Mouse (Mus musculus) thymus, postnatal 25 days (tissue): ENCODE measurements around the gene Adgrg6.

Experiments
- DNase-seq: peaks from one replicate; pipeline ENCODE4 v3.0.0; 2022

Adgrg6 gene

DNA sequence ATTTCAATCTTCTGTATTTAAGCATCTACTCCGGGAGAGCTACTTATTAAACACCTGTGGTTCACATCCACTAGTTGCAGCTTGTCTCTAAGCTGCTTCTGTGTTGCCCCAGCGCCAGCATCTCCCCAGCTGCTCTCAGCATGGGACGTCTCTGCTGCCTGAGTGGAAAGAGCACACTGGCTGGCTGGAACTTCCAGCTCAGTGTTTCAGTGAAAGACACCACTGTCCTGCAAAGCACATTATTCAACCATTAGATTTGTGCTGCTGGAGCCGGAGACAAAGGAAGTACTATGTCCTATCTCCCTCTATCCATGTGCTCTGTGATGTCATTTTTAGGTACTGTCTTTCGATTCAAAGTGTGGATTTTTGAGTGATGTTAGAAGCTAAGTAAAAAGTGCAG lies 63.0 kb downstream of the Adgrg6 start:
- DNase-seq = no peak

DNA sequence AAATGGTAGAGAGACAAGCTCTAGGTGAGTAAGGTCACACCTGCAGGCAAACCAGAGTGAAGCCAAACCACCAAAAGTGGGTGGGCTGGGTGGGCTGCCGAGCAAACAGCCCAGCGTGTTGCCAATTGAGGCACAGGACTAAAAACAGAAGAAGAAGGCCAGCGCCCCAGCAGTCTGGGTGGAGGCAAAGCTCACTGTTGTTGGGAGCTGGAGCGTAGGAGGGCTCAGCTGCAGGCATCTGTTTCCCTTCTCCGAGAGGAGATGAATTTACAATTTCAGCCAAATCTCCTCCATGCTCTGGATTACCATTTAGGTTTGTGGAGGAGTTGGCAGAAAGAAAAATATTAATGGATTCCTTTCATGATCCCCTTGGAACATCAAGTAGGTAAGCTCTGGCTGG lies 64.5 kb downstream of the Adgrg6 start:
- DNase-seq = no peak

DNA sequence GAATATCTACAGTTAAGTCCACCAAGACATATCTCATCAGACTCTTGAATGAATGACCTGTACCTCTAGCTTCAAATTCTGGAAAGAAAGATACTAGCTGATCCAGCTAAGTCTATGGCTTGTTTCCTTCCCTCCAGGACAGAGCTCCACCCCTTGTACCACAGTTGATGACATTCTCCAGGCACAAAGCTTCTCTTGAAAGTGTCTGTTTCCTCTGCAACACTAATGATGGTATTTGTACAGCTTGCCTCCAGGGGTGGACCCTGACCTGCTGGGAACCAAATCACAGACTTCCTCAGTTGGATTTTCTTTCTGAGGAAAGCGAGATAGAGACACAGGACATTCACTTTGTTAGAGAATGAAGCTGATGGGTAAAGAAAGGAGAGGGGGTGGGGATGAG lies 69.1 kb downstream of the Adgrg6 start:
- DNase-seq = no peak

DNA sequence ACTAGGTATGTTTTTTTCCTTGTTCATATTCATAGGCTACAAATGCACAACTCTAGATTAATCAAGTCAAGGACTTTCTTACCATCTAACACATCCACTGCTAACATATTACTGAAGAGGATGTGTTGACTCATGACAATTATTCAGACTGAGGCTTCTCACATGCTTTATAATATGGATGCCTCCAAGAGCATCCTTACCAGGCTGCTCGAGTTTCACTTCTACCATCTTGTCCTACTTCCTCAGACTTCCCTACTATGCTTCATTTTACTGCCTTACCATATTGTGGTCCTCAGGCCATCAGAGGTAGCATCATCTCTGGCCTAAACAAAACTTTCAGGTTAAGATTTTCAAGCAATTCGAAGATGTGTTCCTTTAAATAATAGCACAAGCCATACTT lies 69.8 kb downstream of the Adgrg6 start:
- no peak for DNase-seq

DNA sequence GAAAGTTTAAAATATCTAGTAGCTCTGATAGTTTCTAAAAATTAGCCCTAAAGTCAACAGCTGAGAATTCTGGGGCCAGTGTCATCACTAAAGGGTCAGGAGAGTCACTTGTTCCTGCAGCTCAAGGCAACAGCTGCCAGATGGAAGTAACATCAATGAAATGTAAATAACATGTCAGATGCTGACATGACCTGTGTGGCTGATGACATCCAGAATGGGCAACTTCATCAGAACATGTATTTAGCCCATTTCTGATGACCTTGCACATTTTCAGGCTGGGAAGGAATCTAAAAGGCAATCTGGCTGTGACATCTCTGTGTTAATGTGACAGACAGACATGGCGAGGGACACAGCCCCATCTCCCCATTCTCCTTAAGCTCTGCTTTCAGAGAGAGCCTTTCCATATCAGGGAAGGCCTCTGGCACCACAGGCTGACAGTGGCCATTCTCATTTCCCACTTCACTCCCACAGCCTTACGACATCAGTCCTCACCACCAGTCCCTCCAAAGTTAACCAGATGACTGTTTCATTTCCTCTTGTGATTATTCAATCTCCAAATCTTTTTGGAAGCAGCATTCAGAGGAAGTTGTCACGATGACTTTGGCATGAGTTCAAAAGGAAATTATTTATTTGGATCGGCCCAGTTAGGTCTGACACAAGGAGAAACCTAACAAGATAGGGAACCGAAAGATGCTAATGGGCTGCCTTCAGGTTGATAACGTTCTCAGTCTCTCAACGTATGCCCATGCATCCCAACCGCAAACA lies 70.7 kb downstream of the Adgrg6 start:
- DNase-seq = no peak

DNA sequence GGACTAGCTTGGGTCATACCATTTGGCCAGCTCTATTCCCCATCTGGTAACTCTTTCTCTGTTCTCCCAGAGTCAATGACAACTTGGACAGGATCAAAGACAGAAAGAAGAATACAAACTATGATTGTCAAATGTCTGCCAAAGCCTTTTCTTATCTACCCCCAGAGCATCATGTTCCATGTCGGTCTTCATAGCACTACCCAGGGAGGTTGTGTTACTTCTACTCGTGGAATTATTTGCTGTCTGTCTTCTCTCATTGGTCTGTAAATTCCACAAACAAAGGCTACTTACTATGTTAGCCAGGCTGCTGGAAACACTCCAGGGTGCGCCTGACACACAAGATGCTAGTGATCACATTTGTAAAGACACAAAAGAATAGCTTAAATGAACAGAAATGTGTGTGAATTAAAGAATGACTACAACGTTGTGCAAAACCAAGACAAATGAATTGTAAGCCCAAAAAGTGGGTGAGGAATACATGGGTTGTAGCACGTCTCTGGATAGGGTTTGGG lies 74.4 kb downstream of the Adgrg6 start:
- no peak for DNase-seq

DNA sequence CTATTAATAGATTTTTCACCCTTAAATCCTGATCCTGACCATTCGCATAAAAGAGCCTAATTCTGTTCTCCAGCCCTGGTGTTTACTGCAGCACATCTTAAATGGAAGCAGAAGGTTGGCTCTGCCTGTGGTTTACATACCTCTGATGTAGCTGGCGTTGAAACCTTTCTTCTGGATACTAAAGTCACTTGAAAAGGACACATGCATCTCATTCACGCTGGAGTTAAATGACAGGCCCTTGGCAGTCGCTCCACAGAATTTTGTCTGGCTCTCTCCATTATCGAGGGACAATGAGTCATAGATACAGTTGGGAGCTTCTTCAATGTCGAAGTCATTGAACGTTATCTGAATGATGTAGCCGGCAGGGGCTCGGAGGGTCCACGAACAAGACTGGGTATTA lies 76.8 kb downstream of the Adgrg6 start:
- no peak for DNase-seq

DNA sequence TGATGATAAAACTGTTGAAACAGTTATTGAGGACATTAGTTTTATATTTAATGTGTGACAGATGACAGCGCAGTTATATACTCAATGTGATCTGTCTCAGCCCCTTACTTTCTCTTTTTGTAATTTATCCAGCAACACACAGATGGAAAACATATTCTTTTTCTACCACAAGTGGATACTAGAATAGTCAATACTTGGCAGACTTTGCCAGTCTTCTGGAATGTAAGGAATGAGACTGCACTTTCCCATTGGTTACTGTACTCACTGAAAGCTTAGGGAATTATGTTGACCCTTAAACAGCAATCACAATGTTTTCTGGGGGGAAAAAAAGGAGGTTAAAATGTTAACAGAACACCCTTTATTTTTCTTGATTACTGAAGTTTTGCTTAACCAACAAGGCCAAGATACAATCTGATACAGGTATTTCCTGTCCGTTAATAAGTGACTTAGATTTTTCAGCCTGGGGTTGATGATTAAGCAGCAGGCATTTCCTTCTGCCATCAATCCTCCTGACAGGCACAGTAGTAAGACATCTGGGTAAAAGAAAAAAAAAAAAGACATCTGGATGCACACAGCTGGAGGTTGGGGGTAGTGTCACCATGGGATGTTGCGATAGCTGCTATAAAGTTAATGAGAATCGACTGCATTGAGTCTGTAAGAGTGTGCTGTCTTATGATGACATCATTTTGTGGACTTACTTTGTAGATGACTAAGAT lies 81.5 kb downstream of the Adgrg6 start:
- no peak for DNase-seq

DNA sequence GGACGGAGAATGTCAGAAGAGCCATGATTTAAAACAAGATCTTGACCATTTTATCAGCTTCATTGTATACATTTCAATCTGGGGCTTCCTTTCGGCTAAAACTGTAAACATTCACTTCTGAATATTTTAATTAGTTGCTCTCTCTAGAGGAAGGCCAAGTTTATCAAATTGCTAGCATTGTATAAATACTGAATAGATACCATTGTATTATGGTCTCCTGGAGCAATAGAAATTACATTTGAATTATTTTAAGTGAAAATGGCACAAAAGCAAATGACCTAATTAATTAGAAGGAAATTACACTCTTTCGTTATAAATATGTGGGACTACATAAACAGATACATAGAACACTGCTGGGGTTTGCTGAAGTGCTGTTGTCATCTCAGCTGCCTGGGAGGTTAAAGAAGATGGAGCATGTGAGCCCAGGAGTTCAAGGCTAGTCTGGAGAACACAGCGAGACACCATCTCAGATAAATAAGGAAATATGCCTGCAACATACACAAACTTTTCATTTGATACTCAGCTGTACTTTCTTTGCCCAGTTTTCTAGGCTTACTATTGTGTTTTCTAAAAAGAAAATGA lies 84.4 kb downstream of the Adgrg6 start:
- no peak for DNase-seq

DNA sequence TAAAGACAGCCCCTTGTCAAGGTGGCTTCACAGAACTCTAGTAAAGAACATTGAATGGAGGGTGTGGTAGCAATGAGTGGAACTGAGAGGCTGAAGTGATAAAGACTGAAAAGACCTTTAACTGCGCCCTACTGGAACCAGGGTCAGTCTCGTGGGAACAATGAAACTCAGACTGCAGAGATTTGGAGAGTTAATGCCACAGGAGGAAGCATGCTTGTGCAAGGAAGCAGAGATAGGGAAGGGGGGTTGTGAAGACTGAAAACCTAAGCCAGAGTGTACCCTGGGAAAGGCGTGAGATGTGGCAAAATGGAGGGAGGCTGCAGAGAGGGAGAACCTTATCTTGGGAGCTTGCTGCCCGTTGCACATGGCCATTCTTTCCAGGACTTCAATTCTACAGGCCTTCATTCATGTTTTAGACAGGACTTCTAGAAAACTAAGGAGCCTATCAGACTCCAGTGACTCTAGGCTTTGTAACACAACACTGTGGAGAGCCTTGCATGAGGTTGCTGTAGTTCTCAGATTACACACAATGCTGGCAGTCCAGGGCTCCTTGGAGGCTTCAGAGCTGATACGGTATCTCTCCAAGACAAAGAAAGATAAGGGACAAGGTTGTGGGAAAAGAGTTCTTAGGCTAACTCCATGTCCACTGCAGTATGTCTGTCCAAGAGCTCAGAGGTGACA lies 85.1 kb downstream of the Adgrg6 start:
- DNase-seq = no peak

DNA sequence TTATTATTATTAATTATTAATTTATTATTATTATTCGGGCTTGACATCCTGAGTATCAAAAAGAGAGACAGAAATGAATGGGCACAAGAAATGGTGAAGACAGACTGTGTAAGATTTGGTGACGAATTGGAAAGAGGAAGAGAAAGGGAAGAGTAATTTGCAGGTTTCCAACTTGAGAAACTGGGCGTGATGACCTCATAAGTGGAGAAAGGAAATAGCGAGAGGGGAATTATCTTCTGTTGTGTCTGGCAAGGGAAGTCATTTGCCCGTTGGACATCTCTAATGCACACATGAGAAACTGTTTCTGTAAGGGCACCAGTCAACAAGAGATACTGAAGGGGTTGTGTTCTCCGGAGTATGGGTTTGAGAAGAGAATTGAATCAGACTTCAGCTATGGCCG lies 85.6 kb downstream of the Adgrg6 start:
- no peak for DNase-seq

DNA sequence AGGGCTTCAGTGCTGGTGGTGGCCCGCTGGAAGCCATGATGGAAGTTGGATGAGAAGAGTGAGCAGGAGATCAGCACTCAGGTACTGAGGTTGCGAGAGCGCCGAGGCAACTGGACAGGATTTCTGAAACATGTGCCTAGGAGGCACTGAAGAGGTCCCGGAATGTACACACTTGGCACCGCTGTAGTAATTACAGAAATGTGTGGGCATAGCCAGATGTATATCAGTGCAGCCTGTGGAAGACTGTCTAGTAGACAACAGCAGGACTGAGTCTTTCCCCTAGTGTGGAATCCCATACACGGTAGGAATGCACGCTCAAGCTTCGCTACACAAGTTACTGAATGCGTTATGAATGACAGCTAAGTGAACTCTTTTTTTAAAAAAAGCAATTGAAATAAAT lies 86.1 kb downstream of the Adgrg6 start:
- DNase-seq = no peak

DNA sequence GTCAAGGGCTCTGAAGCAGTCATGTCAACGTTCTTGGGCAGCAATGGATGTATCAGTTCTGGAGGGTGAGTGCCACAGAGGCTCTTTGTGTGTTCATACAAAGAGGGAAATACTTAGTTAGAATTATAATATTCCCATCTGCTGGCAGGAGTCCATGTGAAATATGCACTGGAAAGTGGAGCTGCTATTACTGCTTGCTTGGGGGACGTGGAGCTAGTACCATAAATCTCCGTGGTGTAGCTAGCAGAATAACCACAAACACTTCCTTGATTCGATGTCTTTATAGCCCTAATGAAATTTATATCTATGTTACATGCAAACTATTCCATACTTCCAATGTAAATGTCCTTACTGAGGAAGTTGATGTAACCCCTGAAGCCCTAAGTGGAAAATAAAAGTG lies 91.0 kb downstream of the Adgrg6 start:
- no peak for DNase-seq

DNA sequence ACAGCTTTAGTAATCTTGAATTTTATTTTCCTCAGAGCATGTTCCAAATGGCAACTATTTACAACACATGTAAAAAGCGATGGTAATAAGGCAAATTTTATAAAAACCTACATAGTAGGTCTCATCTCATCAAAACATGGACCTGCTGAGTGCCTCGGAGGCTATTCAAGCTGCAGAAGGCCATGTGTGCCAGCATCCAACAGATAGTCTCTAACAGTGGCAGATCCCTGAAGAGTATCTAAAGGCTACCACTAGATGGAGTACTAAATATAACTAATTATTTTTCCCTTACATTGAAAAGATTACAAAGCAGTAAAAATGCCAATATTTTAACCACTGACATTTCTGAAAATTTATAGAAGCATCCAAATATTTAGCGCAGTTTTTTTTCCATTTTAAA lies 93.6 kb downstream of the Adgrg6 start:
- DNase-seq = no peak

DNA sequence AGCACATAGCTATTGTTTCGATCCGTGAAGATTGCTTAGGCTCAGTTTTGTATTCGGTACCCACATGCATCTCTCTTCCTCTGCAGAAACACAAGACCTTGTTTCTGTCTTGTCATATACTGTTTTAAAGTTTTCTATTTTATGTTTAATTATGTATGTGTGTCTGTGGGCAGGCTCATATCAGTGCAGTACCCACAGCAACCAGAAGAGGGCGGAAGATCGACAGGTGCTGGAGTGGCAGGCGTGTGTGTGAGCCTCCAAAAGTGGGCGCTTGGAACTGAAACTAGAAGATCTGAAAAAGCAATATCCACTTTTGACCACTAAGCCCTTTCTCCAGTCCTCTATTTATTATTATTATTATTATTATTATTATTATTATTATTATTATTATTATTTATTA lies 95.4 kb downstream of the Adgrg6 start:
- peak; percentile 27 for DNase-seq

DNA sequence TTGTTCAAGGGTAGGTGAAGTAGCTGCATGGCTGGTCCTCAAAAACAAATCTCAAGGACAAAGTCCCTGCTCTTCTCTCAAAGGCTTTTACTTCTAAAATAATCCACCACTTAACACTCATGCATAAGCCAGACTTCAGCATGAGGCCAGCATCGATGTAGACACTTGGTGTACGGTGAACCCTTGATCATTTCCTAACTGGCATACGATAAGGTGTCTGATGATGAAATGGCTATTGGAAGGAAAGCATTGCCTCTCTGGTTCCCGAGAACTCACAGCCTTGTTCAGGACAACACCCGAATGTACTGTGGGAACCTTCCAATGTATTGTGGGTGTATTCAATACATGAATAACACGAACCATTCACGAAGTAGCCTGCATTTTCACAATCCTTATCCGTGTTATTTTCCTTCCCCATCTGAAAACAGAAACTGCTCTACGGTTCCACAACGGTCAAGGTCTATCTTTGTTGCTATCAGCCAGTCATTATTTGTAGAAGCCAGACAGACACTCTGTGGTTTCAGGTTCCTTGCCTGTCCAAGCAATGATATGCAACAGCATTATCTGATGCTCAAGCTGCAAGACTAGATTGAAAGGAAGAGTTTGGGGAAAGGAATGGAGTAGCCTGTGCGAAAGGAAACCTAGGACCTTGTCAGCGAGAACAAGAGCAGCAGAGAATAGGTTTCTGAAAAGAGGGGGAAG lies 99.7 kb downstream of the Adgrg6 start:
- DNase-seq = no peak

DNA sequence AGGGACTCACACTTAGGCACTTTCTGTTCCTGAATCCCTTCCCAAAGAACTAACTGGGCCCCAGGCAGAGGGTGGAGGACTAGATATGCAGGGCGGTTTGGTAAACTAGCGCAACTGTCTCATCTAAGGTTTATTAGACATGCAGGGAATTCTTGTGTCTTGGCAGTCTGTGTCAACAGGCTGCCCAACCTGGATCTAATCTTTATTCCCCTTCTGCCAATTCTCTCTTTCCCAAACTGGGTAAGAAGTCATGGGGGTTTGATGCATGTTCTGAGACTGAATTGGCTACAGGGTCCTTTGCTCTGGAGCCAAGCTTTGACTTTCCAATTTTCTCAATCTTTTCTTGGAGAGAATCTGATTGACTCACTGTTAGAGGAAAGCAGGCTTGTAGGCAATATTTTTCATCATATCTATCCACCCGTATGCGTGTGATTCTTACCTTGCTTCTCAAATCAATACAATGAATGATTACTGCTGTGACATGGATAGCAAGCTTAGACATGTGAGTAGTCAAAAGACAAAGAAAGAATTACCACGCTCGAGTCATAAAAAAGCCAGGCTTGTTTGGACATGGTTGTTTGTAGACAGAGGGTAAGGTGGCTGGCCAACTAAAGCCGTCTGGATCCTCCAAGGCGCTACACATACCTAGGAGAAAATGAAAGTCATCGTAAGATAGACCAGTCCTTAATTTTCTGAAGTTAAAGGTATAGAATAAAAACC lies 104.4 kb downstream of the Adgrg6 start:
- DNase-seq = no peak

DNA sequence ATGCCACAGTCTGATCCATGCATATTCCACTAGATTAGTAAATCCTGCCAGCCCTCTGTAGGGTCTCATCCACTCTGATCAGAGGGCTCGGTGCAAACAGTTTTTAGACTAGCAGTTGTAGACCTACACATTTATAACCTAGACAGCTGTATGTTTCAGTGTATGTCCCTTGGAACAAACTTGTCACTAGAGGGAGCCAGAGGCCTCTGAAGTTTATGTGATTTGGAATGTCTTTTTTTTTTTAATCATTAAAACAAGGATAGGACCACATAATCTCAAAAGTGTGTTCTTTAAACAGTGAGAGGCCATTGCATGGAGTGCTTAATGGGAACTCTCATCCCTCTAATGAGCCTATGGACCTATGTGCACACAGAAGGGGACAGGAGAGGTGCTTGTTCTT lies 141.4 kb downstream of the Adgrg6 start:
- DNase-seq = no peak

DNA sequence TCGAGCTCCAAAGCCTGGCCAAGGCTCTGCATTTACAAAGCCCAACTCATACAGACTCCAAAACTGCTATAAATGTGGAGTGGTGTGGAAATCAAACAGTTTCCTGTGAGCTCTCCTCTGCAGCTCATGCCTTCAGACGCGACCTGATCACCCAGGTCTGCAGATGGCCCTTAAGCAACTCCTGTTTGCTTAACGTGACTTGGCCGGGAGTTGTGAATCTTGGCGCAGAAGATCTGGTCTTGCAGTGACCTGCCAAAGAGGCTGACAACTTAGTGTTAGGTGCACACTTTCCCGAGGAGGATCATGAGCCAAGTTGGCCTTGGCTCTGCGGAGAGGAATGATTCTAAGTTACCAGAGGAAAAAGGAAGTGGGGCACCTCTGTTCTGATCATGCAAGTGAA lies 143.7 kb downstream of the Adgrg6 start:
- DNase-seq = no peak

DNA sequence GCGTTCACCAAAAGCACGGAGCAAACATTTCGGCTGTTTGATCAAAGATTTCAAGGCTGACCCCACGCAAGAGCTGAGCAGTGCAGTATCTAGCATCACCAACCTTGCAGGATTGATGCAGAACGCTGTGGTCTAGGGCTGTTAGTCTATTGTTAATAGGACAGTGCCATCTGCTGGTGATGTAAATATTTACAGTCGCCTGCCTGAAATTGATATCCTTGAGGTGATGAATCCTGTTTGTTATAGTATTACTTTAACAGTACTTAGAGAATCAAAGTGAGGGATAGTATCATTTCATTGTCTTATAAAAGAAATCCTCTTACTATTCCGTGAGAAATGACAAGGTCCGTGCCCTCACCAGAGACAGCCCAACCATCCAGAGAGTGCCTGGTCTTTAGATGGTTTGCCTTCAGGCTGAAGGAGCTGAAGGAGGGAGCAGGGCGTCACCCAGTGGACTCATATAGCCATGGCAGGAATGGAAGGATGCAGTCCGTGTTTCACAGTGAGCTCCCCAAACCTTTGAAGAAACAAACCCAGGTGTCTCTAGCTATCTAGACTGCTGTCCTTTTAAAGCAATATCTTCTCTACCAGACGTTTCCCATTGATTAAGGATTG lies 154.3 kb downstream of the Adgrg6 start:
- peak; percentile 72 for DNase-seq

DNA sequence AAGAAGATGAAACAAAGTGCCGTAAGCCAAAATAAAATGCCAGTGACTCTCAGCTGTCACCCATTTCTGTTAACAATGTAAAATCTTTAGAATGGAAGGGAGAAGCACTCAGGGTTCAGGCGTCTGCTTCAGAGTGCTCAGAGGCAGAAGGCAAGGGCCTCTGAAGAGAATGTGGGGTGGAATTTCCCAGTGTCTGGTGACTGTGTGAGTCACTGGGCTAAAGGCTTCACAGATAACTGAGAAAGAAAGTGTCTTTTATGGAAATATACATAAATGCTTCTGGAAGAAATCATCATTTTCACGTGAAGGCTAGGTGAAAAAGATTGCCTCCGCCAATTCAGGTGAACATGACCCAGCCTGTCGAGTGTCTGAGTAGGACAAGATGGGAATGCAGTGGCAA lies 159.9 kb downstream of the Adgrg6 start:
- DNase-seq = no peak

DNA sequence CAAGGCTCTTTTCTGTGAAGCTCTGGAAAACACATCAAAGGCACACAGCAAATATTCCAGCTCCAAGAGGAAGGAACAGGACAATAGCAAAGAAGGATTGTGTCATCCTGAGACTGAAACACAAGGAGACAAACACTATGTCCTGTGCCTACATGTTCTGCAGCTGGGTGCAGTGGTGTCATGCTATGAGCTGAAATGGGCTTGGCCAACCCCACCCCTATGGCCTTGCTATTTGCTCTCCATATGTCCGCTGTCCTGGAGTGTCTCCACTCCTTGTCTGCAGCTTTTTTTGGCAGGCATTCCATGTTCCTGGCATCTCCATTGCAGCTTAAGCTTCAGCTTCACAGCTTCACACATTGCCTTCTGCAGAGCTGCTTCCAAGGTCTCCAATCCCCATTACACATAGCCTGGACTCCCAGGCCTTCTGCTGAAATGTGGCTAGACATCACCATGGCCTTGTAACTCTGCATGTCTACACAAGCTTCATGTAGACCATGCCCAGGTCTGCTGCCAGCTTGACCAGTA lies 180.3 kb downstream of the Adgrg6 start:
- DNase-seq = no peak
